Mouse (Mus musculus): ENCODE results near the gene Klhl1.
"Not testable (repeated sequence)": the region's sequence is repeated elsewhere in the genome, so short reads cannot be mapped to it uniquely, and the experiment has no call there.

The Klhl1 gene

GRCm38 (mm10) chr14:96518954-96519682, at the start of gene Klhl1:
Gene Klhl1 (minus strand): TSS chr14:96519102.
- peak; percentile 37 to 41 for DNase-seq (ENCODE audit: low spot score in 2 of 2)

GRCm38 (mm10) chr14:96553668-96554067, 34.8 kb upstream of the Klhl1 start:
- DNase-seq (ENCODE audit: low spot score in 2 of 2): peak in 1 of 2 experiments; percentile 4

- peak; percentile 30 to 51 for DNase-seq (ENCODE audit: low spot score in 2 of 2)
Measured at GRCm38 (mm10) chr14:96518151-96518953, 550 bp downstream of the Klhl1 start.

GRCm38 (mm10) chr14:96517727-96518126, 1.2 kb downstream of the Klhl1 start:
- DNase-seq (ENCODE audit: low spot score in 2 of 2): no peak

GRCm38 (mm10) chr14:96499936-96500335, 19.0 kb downstream of the Klhl1 start:
- DNase-seq (ENCODE audit: low spot score in 2 of 2): no peak

- no peak for DNase-seq (ENCODE audit: low spot score in 2 of 2)
Measured at GRCm38 (mm10) chr14:96471812-96472211, 47.1 kb downstream of the Klhl1 start.

- DNase-seq (ENCODE audit: low spot score in 2 of 2): no peak
Measured at GRCm38 (mm10) chr14:96471336-96471735, 47.6 kb downstream of the Klhl1 start.

GRCm38 (mm10) chr14:96461756-96462155, 57.1 kb downstream of the Klhl1 start:
- DNase-seq (ENCODE audit: low spot score in 2 of 2): no peak

- DNase-seq (ENCODE audit: low spot score in 2 of 2): no peak
Measured at GRCm38 (mm10) chr14:96392032-96392737, 126.7 kb downstream of the Klhl1 start.

- no peak for DNase-seq (ENCODE audit: low spot score in 2 of 2)
Measured at GRCm38 (mm10) chr14:96362727-96363126, 156.2 kb downstream of the Klhl1 start.

GRCm38 (mm10) chr14:96348220-96348619, 170.7 kb downstream of the Klhl1 start:
- DNase-seq (ENCODE audit: low spot score in 2 of 2): no peak

GRCm38 (mm10) chr14:96331069-96331468, 187.8 kb downstream of the Klhl1 start:
- no peak for DNase-seq (ENCODE audit: low spot score in 2 of 2)

GRCm38 (mm10) chr14:96217805-96218441, 301.0 kb downstream of the Klhl1 start:
- no peak for DNase-seq (ENCODE audit: low spot score in 2 of 2)

GRCm38 (mm10) chr14:96194795-96195194, 324.1 kb downstream of the Klhl1 start:
- not testable (repeated sequence) for DNase-seq (ENCODE audit: low spot score in 2 of 2)

- no peak for DNase-seq (ENCODE audit: low spot score in 2 of 2)
Measured at GRCm38 (mm10) chr14:96174546-96174945, 344.4 kb downstream of the Klhl1 start.

GRCm38 (mm10) chr14:96143137-96143536, 375.8 kb downstream of the Klhl1 start:
- DNase-seq (ENCODE audit: low spot score in 2 of 2): peak; percentile 11 to 14

- DNase-seq (ENCODE audit: low spot score in 2 of 2): no peak
Measured at GRCm38 (mm10) chr14:96140246-96140645, 378.7 kb downstream of the Klhl1 start.

GRCm38 (mm10) chr14:96107396-96107795, 411.5 kb downstream of the Klhl1 start:
- DNase-seq (ENCODE audit: low spot score in 2 of 2): no peak

- no peak for DNase-seq (ENCODE audit: low spot score in 2 of 2)
Measured at GRCm38 (mm10) chr14:96081681-96082207, 437.2 kb downstream of the Klhl1 start.

- DNase-seq (ENCODE audit: low spot score in 2 of 2): peak; percentile 18 to 27
Measured at GRCm38 (mm10) chr14:96065884-96066283, 453.0 kb downstream of the Klhl1 start.
